Mouse (Mus musculus) CH12.LX (cell line): ENCODE measurements at regions not wholly inside any gene's neighbourhood (a gene's known extent, or its start where the extent isn't known, plus 50 kb on each side); places are given as distances from the start of the nearest gene placed in this dataset.

Experiments used
- DNase-seq: peaks from one replicate; pipeline ENCODE4 v3.0.0-alpha.2; 2013; ENCODE audit errors: extremely low read depth
- H3K27ac ChIP-seq: 2 replicates; pipeline ENCODE4 v1.5.1; 2012; ENCODE audit warnings: low read depth, mild to moderate bottlenecking, control low read depth, moderate library complexity; ENCODE audit not compliant: insufficient read depth
- H3K27me3 ChIP-seq: replicated peaks from 2 replicates; pipeline ENCODE3; 2012; ENCODE audit warnings: inconsistent platforms
- H3K36me3 ChIP-seq, 2 experiments: replicated peaks in 1 of 2; 2 replicates each; pipeline versions ENCODE3 to v1.6.1; 2012; ENCODE audit warnings: inconsistent platforms in 1 of 2, low read length in 1 of 2, mild to moderate bottlenecking in 1 of 2, mixed read lengths in 1 of 2, moderate library complexity in 1 of 2; ENCODE audit not compliant: control insufficient read depth in 1 of 2, insufficient read depth in 1 of 2
- H3K4me1 ChIP-seq, 2 experiments: 2 replicates each; pipeline ENCODE4 v1.6.1; 2012; ENCODE audit warnings: inconsistent platforms in 1 of 2, moderate library complexity in 1 of 2; ENCODE audit not compliant: insufficient read depth in 2 of 2, control insufficient read depth in 1 of 2
- H3K4me2 ChIP-seq: 2 replicates; pipeline ENCODE4 v1.6.1; 2012; ENCODE audit warnings: low read depth, mild to moderate bottlenecking, control low read depth; ENCODE audit not compliant: poor library complexity, insufficient read depth, severe bottlenecking
- H3K4me3 ChIP-seq, 3 experiments: fragments of 150-350 bp in 1 of 3; sonication (generic) in 1 of 3; replicated peaks in 1 of 3; 2 replicates each; pipeline versions ENCODE3 to v1.5.1; 2011 to 2012; ENCODE audit warnings: low read depth in 2 of 3, low read length in 2 of 3, mild to moderate bottlenecking in 2 of 3, moderate library complexity in 2 of 3, control low read depth in 1 of 3, improper control_type of control experiment in 1 of 3, inconsistent platforms in 1 of 3, mixed read lengths in 1 of 3; ENCODE audit not compliant: poor library complexity in 1 of 3
- H3K79me2 ChIP-seq: replicated peaks from 2 replicates; pipeline ENCODE4 v1.6.1; 2012; ENCODE audit warnings: mild to moderate bottlenecking, moderate library complexity; ENCODE audit not compliant: control insufficient read depth, poor library complexity, insufficient read depth, severe bottlenecking; ENCODE audit errors: extremely low read depth
- H3K9ac ChIP-seq: 2 replicates; pipeline ENCODE4 v1.6.1; 2012; ENCODE audit warnings: low read depth, mild to moderate bottlenecking, control low read depth, moderate library complexity; ENCODE audit not compliant: insufficient read depth
- H3K9me3 ChIP-seq: replicated peaks from 2 replicates; pipeline ENCODE3; 2012; ENCODE audit warnings: low read length, inconsistent platforms, mixed read lengths
- CHD1 ChIP-seq: IDR thresholded peaks from 2 replicates; pipeline ENCODE4 v1.6.1; 2012; ENCODE audit warnings: low read depth, low read length, improper control_type of control experiment, inconsistent platforms
- CHD2 ChIP-seq: IDR thresholded peaks from 2 replicates; pipeline ENCODE4 v1.6.1; 2011; ENCODE audit warnings: low read length, improper control_type of control experiment
- CTCF ChIP-seq, 2 experiments: IDR thresholded peaks in 1 of 2; conservative IDR thresholded peaks in 1 of 2; 2 replicates each; pipeline ENCODE4 v1.5.1; 2011 to 2012; ENCODE audit warnings: low read depth in 2 of 2, low read length in 2 of 2, improper control_type of control experiment in 1 of 2, inconsistent platforms in 1 of 2, mild to moderate bottlenecking in 1 of 2, moderate library complexity in 1 of 2
- E2F4 ChIP-seq: IDR thresholded peaks from 2 replicates; pipeline ENCODE4 v1.6.1; 2011; ENCODE audit warnings: low read depth, low read length, improper control_type of control experiment; ENCODE audit not compliant: insufficient replicate concordance
- ELF1 ChIP-seq: IDR thresholded peaks from 2 replicates; pipeline ENCODE4 v1.6.1; 2014; ENCODE audit warnings: low read depth, mild to moderate bottlenecking, inconsistent platforms, low read length, improper control_type of control experiment
- ETS1 ChIP-seq: conservative IDR thresholded peaks from 2 replicates; pipeline ENCODE4 v1.6.1; 2012; ENCODE audit warnings: low read depth, mild to moderate bottlenecking, inconsistent platforms, low read length, improper control_type of control experiment, moderate library complexity
- HCFC1 ChIP-seq: IDR thresholded peaks from 2 replicates; pipeline ENCODE4 v1.6.1; 2012; ENCODE audit warnings: low read depth, mild to moderate bottlenecking, inconsistent platforms, low read length, improper control_type of control experiment
- JUN ChIP-seq: IDR thresholded peaks from 2 replicates; pipeline ENCODE4 v1.6.1; 2011; ENCODE audit warnings: low read depth, mild to moderate bottlenecking, low read length, improper control_type of control experiment, moderate library complexity; ENCODE audit not compliant: insufficient read depth
- MAX ChIP-seq: IDR thresholded peaks from 2 replicates; pipeline ENCODE4 v1.6.1; 2011; ENCODE audit warnings: low read length, improper control_type of control experiment
- MAZ ChIP-seq: IDR thresholded peaks from 2 replicates; pipeline ENCODE4 v1.6.1; 2012; ENCODE audit warnings: low read depth, mild to moderate bottlenecking, inconsistent platforms, low read length, improper control_type of control experiment, moderate library complexity
- MEF2A ChIP-seq: IDR thresholded peaks from 2 replicates; pipeline ENCODE4 v1.6.1; 2014; ENCODE audit warnings: low read depth, mild to moderate bottlenecking, inconsistent platforms, low read length, improper control_type of control experiment, borderline replicate concordance
- MXI1 ChIP-seq: IDR thresholded peaks from 2 replicates; pipeline ENCODE4 v1.6.1; 2011; ENCODE audit warnings: mild to moderate bottlenecking, low read depth, low read length, improper control_type of control experiment
- NELFE ChIP-seq: IDR thresholded peaks from 2 replicates; pipeline ENCODE4 v1.6.1; 2011; ENCODE audit warnings: low read depth, low read length, improper control_type of control experiment
- NRF1 ChIP-seq: IDR thresholded peaks from 2 replicates; pipeline ENCODE4 v1.6.1; 2014; ENCODE audit warnings: low read depth, mild to moderate bottlenecking, inconsistent platforms, low read length, improper control_type of control experiment, moderate library complexity
- POLR2AphosphoS2 ChIP-seq: IDR thresholded peaks from 2 replicates; pipeline ENCODE4 v1.6.1; 2011; ENCODE audit warnings: low read depth, low read length, improper control_type of control experiment
- RAD21 ChIP-seq: IDR thresholded peaks from 2 replicates; pipeline ENCODE4 v1.6.1; 2011; ENCODE audit warnings: low read depth, mild to moderate bottlenecking, low read length, improper control_type of control experiment, moderate library complexity
- SIN3A ChIP-seq: IDR thresholded peaks from 2 replicates; pipeline ENCODE4 v1.6.1; 2012; ENCODE audit warnings: low read length, improper control_type of control experiment, inconsistent platforms
- UBTF ChIP-seq: IDR thresholded peaks from 2 replicates; pipeline ENCODE4 v1.6.1; 2012; ENCODE audit warnings: low read depth, mild to moderate bottlenecking, inconsistent platforms, low read length, improper control_type of control experiment, moderate library complexity
- USF2 ChIP-seq: conservative IDR thresholded peaks from 2 replicates; pipeline ENCODE4 v1.6.1; 2011; ENCODE audit warnings: low read depth, low read length, improper control_type of control experiment
- ZC3H11A ChIP-seq: IDR thresholded peaks from 2 replicates; pipeline ENCODE4 v1.6.1; 2012; ENCODE audit warnings: low read depth, mild to moderate bottlenecking, inconsistent platforms, low read length, improper control_type of control experiment
- ZKSCAN1 ChIP-seq: IDR thresholded peaks from 2 replicates; pipeline ENCODE4 v1.6.1; 2012; ENCODE audit warnings: low read depth, inconsistent platforms, low read length, improper control_type of control experiment, borderline replicate concordance
- ZNF384 ChIP-seq: IDR thresholded peaks from 2 replicates; pipeline ENCODE4 v1.6.1; 2012; ENCODE audit warnings: low read depth, low read length, improper control_type of control experiment, inconsistent platforms
- dilution Hi-C: fragments of 300-500 bp; cut with MboI; formaldehyde crosslinking; loops from 2 replicates; pipeline ENCODE4 v1.14.3; 2020; ENCODE audit warnings: low sequenced_read_pairs; ENCODE audit not compliant: extremely low pct_unique_long_range_greater_than_20kb, extremely low pct_ligation_motif_present
- in situ Hi-C: fragments of 300-500 bp; cut with MboI; formaldehyde crosslinking; loops from 3 replicates; pipeline ENCODE4 v1.14.3; 2019; ENCODE audit warnings: low sequenced_read_pairs, low pct_ligation_motif_present, low pct_unique_long_range_greater_than_20kb, mixed read lengths

GRCm38 (mm10) chr10:42069751-42070150 is 51.5 kb upstream of the Armc2 start:
- in situ Hi-C loops: no loop called here
- no peak for DNase-seq
- Histone ChIP-seq H3K79me2 (no peaks in the 10 kb centered on the region), H3K4me3 (no peak overlapping the region), H3K27ac (no peak overlapping the region), H3K36me3 (no peaks in the 10 kb centered on the region), H3K4me2 (no peak overlapping the region), H3K9me3 (no peaks in the 10 kb centered on the region), H3K4me1 (peaks cover 0 to 6% of the 10 kb centered on the region in 2 experiments; a peak in 2 of 4 replicates), H3K9ac (no peak overlapping the region), H3K27me3 (no peaks in the 10 kb centered on the region)
- no peak for TF ChIP-seq CTCF (conservative IDR thresholded peaks at IDR 0.05 in 1 of 2, IDR thresholded peaks at IDR 0.05 in 1 of 2; ENCODE audit: low read depth in 2 of 2, low read length in 2 of 2)
- TF ChIP-seq ZKSCAN1: no peak
- TF ChIP-seq USF2: no peak
- no peak for TF ChIP-seq HCFC1
- no peak for TF ChIP-seq CHD2
- TF ChIP-seq ETS1: no peak
- TF ChIP-seq MEF2A: no peak
- no peak for TF ChIP-seq MAZ
- no peak for TF ChIP-seq UBTF
- no peak for TF ChIP-seq ZC3H11A
- no peak for TF ChIP-seq RAD21
- no peak for TF ChIP-seq SIN3A
- no peak for TF ChIP-seq POLR2AphosphoS2
- no peak for TF ChIP-seq MAX
- TF ChIP-seq E2F4: no peak
- no peak for TF ChIP-seq MXI1
- no peak for TF ChIP-seq JUN
- TF ChIP-seq ZNF384: no peak
- dilution Hi-C loops: no loop called here

GRCm38 (mm10) chr10:42068497-42068896 is 50.3 kb upstream of the Armc2 start:
- no peak for DNase-seq
- no peak overlapping the region for H3K9ac ChIP-seq

More at GRCm38 (mm10) chr10:42068497-42068896, 50.3 kb upstream of the Armc2 start:
- no peak overlapping the region for H3K4me3 ChIP-seq
- H3K79me2 ChIP-seq: no peaks in the 10 kb centered on the region
- peaks cover 0 to 6% of the 10 kb centered on the region in 2 experiments; a peak in 2 of 4 replicates for H3K4me1 ChIP-seq
- H3K27me3 ChIP-seq: no peaks in the 10 kb centered on the region
- no peaks in the 10 kb centered on the region for H3K9me3 ChIP-seq
- in situ Hi-C loops: no loop called here
- no peak overlapping the region for H3K4me2 ChIP-seq
- H3K27ac ChIP-seq: no peak overlapping the region
- H3K36me3 ChIP-seq: no peaks in the 10 kb centered on the region
- dilution Hi-C loops: no loop called here
- TF ChIP-seq MAX: no peak
- TF ChIP-seq CTCF (conservative IDR thresholded peaks at IDR 0.05 in 1 of 2, IDR thresholded peaks at IDR 0.05 in 1 of 2; ENCODE audit: low read depth in 2 of 2, low read length in 2 of 2): no peak
- TF ChIP-seq JUN: no peak
- TF ChIP-seq ELF1: no peak
- TF ChIP-seq SIN3A: no peak
- no peak for TF ChIP-seq NRF1
- no peak for TF ChIP-seq NELFE
- TF ChIP-seq CHD1: no peak
